Mouse (Mus musculus) CH12F3 (cell line): ENCODE data around the gene Gna11.

Experiments
- in situ Hi-C: fragments of 300-500 bp; cut with MboI; formaldehyde crosslinking; loops from 2 replicates; pipeline ENCODE4 v1.14.3; 2020; ENCODE audit warnings: low sequenced_read_pairs

Gene Gna11

DNA sequence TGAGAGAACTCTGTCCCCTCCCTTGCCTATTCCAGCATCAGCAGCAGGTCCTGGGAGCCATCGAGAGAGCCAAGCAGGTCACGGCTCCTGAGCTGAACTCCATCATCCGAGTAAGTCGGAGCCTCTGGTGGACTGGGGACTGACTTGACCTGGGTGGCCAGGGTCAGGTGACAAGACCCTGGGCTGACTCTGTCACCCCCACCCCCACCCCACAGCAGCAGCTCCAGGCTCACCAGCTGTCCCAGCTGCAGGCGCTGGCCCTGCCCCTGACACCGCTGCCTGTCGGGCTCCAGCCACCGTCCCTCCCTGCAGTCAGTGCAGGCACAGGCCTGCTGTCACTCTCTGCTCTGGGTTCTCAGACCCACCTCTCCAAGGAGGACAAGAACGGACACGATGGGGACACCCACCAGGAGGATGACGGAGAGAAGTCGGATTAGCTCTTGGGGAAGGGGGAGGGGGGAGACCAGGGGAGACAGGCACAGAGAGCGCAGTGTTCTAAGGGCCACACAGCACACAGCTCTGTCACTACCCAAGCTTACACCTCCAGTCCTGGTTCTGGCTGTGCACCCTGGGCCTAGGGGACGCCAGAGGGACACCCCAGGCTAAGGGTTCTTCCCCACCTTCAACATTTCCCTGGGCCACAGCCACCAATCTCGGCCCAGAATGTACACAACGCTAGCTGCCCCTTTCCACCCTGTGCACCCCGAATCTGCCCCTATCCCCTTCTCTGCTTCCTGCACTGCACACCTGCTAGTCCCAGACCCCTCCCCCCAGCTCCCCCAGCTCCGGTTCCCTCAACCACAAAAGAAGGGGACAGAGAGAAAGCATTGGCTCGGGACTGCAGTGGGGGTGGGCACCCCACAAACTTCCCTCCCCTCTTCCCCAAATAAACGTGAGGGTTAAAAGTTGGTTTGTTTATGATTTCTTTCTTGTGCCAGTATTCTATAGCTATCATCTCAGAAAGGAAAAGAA is 20.6 kb upstream of the Gna11 start:
- in situ Hi-C loops, result no loop called here

DNA sequence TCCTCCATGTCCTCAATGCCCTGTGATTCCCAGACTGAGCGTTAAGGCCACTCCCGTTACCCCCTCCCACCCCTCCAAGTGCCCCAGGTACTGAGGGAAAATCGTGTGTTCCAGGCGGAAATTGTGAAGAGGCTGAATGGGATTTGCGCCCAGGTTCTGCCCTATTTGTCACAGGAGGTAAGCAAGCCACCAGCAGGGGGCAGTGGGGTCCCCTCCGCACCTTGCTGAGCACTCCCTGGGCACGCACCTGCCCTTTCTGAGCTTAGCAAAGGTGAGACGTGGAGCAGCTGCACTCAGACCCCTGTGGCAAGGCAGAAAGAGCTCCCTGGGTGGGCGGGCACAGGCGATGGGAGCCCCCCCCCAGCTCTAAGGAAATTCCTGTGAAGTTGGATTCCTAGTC is 19.7 kb upstream of the Gna11 start:
- in situ Hi-C loops, result no loop called here

DNA sequence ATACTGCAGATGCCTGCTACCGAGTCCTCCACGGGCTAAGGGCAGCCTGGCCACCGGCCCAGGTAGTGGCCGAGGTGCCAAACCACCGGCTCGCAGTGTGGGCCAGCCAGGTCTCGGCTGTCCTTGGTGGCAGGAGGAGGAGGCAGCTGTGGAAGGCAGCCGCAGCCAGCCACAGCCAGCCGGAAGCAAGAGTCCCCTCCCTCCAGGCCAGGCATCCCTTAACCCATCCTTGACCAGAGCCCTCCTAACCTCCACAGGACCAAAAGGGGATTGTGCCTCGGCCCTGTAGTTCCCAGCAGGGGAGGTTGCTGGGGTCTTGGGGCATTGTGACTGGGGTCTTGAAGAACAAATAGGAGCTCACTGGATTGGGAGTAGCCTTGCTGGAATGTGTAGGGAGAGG is 19.2 kb upstream of the Gna11 start:
- in situ Hi-C loops, result no loop called here

DNA sequence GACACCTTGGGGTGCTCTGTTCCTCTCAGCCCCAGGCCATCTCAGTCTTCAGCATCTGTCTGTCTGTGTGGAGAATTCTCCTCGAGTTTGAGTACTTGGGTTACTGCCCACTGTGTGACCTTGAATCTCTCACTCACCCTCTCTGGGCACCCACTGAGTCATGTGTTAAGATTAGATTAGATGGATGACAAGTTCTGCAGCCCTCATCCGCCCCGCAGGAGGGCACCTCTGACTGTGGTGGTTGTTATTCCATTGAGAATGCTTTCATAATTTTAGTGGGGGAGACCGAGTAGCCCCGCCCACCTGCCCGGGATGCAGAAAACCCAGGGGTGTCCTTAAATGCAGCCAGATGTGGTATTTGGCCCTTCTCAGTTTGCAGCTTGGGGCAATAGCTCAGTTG is 18.5 kb upstream of the Gna11 start:
- in situ Hi-C loops, result no loop called here

DNA sequence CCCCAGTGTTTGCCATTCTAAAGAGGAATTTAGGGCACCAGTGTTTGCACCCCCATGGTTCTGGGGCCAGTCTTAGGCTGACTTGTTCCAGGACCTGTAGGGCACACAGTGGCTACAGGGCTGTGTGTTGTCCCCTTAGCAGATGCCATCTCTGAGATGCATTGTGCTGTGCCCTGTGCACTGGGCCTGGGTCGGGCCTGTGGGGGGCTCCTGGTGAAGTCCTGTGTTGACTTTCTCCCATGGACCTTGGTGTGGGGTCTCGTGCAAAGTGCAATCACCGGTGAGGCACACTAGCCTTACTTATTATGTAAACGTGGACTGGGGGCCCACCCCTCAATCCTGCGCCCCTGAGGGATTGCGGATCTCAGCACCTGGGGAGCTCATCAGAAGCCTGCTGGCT is 17.4 kb upstream of the Gna11 start:
- in situ Hi-C loops, result no loop called here

DNA sequence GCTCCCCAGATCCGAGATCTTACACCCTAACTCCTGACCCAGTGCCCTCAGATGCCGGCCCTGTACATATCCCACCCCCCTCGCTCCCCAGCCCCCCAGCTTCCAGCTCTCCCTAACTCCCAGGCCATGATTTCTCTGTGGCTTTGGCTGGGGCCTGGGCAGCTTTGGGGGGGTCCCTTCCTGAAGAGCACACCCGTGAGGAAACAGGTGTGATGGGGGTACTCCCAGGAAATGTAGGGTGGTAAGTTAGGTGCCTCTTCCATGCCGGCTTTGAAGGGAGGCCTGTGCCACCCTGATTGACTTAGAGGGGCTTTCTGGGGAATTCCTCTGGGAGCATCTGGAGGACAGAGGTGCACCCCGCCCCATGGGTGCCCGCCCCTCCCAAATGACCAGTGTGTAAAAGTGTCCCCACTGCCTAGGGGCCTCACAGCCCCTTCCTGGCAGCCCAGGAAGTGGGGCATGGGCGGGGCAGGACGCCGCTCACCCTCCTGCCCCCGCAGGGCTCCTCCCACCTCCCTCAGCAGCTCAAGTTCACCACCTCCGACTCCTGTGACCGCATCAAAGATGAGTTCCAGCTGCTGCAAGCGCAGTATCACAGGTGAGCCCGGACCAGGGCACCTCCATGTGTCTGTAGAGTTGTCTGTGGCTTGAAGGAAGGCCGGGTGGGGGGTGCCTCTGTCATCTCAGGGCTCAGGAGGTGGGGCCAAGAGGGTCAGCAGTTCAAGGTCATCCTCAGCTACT is 15.9 kb upstream of the Gna11 start:
- in situ Hi-C loops, result no loop called here

DNA sequence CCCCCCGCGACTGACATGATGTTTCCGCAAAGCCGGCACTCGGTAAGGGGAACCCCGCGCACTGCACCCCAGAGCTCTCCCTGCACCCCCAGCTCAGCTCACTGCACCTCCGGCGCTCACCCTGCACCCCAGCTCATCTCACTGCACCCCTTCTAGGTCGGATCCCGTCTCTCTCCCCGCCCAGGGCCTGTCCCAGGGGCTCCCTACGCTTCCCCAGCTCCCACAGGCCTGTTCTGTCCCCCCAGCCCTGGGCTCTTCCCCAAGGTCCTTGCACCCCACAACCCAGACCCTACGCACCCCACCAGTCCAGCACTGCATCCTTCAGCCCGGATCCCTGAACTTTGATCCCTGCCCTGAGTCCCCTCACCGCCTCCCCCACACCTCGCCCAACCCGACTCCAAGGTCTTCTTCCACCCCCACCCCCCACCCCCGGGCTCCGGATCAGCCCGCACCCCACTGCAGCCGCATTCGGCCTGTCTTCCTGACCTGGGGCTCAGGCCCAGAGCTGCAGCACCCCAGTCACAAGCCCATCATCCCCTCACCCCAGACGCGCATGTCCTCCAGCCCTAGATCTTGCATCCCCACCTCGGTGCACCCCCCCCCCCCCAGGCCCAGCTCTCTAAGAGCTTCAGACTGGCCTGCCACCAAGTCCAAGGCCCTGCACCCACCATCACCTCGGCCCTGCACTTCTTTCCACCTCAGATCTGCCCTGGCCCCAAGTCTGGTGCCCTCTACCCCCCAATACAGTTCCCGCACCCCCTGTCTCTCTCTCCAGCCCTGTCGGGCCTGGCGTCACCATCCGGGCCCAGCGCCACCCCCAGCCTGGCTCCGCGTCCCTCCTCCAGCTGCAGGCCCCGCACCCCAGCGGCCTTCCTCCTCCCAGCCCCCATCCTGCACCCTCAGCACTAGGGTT is 14.9 kb upstream of the Gna11 start:
- in situ Hi-C loops, result no loop called here

DNA sequence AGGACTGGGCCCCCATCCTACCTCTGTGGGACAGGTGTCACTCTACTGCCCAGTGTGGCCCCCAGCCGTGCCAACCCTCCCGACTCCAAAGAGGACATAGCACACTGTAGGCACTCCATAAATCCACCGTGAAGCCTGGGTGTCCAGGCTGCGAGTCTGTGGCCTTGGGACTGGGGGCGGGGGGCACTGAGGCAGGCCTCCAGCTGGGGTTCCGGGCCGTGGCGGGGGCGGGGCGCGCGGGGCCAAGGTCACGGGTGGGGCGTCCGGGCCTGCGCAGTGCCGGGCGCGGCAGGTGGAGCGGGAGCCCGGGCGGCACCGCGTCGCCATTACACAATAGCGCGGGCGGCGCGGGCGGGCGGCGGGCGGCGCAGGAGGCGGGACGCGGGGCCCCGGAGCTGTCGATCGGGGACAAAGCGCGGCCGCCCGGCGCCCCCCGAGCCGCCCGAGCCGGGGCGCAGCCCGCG is 14.2 kb upstream of the Gna11 start, which contains the start of gene Aes:
TSS of gene Aes (plus strand) at position 326 of the 464 bp plus-strand sequence.
- in situ Hi-C loops, result no loop called here

DNA sequence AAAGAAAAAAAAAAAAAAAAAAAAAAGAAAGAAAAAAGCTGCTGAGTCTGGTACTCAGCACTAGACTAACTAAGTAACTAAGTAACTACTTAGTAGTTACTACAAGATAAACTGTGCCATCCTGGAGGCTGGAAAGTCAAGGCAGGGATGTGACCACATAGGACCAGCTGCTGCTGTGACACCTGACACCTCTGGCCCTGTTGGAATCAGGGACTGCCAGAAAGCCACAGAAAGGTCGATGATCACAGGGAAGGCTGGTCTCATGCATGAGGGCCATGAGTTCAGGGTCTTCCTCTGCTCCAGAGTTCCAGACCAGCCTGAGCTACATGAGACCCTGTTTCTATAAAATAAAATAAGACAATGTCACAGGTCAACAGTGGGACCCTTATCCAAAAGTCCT is 12.5 kb upstream of the Gna11 start:
- in situ Hi-C loops, result no loop called here

DNA sequence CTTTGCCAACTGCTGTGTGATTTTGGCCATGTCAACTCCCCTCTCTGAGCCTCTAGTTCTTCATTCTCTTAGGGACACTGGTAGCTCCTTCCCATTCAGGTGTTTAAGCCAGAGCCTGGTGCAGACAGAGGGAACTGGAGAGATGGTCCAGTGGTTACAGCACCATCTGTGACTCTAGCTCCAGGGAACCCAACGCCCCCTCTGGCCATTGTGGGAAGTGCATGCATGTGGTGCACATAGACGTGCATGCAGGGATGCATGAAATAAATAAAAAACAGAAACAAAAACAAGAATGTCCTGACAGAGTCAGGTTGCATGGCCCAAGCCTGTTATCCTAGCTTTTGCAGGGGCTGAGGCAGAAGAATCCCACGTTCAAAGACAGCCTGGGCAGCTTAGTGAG is 11.3 kb upstream of the Gna11 start:
- in situ Hi-C loops, result no loop called here

DNA sequence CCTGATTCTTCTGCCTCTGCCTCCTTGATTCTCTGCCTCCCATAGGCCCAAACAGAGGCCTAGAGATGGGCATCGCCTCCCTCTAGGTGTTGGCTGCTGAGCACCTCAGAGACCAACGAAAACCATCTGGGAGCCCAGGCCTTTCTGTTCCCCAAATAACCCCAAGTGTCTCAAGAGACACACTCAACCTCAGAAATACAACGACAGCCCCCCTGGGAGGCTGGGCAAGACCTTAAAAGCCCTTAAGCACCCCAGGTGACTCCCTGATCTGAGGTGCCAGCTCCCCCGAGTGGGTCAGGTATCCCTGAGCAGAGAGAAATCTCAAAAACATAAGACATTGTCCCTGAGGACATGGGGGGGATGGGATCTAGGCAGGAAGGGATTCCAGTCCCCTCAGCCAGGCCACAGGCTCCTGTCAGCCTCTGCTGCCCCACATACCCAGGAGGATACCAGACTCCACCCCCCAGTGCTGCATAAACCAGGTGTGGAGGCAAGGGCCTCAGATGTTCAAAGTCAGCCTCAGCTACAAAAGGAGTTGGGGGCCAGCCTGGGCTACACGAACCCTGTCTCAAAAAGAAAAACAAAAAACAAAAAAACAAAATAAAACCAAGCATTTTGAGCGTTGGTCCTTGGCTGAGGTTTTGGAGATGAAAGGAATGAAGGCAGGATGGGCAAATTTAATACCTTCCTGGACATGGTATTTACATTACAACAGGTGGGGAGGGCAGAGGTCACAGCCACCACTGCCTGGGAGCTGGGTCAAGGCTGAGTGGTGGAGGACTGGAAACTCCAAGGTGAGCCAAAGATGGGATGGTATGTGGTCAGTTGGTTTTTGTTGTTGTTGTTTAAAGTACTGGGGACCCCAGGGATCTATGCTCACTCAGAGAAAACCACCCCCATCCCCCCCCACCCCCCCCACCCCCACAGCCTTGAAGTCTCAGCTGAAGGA is 9.1 kb upstream of the Gna11 start:
- in situ Hi-C loops, result no loop called here

DNA sequence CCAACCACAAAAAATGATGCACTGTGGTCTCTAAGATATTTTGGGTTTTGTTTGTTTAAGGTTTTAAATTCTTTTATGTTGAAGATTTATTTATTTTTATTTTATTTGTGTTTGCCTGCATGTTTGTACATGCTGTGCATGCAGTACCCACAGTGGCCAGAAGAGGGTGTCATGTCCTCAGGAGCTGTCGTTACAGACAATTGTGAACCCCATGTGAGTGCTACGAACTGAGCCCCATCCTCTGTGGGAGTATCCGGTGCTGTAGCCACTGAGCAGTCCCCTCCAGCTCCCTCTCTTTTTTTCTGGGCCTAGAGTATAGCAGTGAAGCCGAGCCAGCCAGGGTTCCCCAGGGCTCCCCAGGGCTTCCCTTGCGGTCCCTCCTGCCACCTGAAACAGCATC is 8.2 kb upstream of the Gna11 start:
- in situ Hi-C loops, result no loop called here

DNA sequence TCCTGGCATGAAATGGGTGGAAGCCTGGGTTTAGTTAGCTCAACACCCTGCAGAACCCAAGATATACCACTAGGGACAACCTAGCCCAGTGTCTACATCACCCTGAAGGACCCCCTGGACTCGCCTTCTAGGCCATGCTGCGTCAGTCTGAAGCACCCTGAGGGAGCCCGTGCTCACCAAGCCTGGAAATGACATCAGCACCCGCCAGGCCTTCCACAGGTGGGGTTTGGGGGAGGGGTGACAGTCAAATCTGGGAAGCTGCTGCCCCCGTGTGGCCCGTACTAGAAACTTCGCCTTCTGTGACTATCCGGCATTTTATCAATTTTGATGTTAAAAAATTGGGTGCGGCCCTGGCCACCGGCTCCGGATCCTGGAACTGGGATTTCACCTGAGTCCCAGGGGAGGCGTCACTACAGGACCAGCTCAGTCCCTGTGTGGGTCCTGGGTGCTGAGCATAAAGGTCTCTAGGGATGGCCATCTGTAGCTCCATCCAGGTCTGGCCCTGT is 6.7 kb upstream of the Gna11 start:
- in situ Hi-C loops, result no loop called here

DNA sequence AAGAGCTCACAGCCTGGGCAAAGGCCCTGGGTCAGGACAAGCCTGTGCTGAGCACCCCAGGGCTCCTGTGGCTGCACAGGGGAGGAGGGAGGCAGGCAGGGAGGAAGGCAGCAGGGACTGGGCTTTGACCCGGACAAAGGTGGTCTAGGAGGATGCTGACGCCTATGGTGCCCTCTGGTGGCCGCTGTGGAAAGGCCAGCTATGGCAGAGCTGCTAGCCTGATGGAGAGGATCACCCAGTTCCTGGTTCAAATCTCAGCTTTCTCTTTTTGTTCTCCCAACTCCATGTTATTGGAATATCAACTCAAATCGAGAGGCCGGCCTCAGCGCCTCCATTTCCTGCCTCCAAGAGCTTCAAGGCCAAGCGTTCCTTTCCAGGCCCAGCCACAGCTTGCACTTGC is 5.3 kb upstream of the Gna11 start:
- in situ Hi-C loops, result no loop called here

DNA sequence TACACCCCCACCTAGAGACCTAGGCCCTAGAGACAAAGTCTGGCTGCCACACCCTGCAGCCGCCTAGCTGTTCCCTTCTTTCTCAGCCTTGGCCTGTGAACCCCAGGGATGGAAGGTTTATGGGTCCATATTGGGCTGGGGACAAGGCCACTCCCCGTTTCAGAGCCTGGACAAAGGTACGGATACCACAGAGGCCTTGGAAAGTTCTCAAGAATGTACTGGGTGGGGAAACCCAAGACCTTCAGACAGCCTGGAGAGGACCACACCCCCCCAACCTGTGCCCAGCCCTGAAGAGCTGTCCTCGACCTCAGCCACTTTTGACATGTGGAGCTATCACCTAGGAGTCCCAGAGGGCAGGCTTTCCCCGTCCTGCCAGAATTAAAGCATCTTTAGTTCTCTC is 4.0 kb upstream of the Gna11 start:
- in situ Hi-C loops, result no loop called here

DNA sequence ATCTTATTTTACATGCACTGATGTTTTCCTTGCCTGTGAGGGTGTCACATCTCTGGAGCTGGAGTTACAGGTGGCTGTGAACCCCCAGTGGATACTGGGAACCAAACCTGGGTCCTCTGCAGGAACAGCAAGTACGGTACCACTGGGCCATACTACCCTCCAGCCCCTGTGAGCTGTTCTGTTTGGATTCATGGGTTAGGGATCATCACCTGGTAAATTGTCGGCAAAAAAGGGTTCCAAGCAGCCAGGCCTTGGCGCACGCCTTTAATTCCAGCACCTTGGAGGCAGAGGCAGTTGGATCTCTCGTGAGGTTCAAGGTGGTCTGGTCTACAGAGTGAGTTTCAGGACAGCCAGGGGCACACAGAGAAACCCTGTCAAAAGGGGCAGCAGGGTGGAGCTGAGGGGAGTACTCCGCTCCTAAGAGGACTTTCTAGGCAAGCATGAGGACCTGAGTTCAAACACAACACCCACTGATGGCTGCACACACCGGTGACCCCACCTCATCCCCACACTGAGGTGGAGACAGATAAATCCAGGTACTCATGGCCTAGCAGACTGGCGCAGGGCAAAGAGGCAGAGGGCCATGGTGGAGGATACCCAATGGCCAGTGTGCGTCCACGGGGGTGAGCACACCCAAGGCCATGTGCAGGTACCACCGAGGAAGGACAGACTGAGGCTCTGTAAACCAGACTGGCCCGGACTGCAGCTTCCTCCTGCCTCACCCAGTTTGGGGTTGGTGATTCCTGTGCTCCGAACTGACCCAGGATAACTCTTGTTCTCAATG is 2.0 kb upstream of the Gna11 start:
- in situ Hi-C loops, result no loop called here

DNA sequence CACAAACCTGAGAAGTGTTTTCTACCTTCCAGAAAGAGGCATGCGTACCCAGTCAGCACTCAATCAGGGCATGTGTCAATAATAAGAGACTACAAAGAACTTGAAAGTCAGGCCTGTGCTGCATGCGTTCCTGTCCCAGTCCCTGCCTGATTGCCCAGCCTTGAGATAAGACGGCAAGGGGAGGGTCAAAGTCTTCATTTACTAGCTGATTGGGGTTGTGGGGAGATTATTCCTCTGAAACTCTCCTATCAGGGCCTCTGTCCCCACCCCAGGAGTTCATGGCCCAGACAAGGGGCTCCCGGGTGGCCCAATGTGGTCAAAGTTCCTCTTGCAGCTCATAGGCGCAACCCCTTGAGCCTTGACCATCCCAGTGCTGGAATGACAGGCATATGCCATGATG is 1.3 kb upstream of the Gna11 start:
- in situ Hi-C loops, result no loop called here

DNA sequence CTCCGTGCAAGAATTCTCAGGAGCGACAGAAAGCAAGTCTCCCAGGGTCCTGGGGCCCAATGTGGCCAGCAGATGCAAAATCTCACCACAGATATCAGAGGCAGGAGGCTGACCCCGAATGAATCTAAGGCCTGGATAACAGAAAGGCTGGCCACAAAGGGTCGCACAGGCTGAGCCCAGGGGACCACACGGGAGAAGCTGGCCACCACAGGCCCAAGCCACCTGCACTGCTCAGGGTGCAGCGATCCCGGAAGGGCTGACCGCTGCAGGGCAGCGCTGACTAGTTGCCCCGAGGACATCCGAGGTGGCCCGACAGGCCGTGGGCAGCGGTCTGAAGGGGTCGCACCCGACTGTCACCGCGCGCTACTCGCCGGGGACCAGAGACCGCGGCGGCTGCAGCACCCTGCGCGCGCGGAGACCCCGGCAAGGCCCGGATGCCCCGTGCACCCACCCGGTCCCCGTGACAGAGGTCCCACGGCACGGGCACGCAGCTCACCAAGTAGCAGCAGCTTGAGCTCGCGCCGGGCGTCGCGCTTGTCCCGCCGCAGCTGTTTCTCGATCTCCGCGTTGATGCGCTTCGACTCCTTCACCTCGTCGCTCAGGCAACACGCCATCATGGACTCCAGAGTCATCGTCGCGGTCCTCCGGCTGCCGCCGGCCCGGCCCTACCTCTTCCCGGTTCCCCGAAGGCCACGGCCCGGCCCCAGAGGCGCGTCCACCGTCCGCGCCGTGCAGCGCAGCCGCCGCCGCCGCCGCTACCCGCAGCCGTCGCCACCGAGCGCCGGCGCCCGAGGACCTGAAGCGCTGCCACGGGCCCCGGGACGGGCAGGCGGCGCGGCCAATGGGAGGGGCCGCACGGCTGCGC is 462 bp downstream of the Gna11 start:
- in situ Hi-C loops, result no loop called here
